Mouse (Mus musculus): ENCODE data around the gene Sntg2. TPM values are rescaled to one million over a fixed set of nuclear protein-coding genes. Genes with fewer than 3 reads are reported as not detected.

The Sntg2 gene
- polyA plus RNA-seq, 1 experiment from 2014 or later = 28.3 TPM

DNA sequence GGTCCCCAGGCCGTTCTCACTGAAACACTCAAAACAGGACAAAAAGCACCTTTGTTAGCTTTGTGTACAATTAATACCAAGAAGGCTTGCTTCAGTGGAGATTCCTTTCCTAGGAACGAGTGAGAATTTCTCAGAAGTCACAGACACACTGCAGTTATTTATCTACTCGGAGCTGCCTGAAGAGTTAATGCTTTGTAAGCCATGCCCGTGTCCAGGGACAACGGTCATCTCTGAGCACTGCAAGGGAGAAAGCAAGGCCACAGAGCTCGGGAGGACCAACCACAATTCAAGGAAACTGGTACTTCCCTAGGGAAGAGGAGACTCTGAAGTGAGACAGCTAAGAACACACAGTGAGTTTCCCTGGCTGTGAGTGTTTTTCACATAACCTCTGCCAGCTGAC lies 15.5 kb downstream of the Sntg2 start:
- ATAC-seq = no peak
- Histone ChIP-seq H3K9ac (ENCODE audit: low read depth, low read length) (no peak overlapping the region), H3K9me3 (ENCODE audit: control insufficient read depth, low read length) (no peaks in the 10 kb centered on the region), H3K27me3 (replicated peaks; ENCODE audit: control insufficient read depth, insufficient read depth, low read length) (no peaks in the 10 kb centered on the region), H3K27ac (ENCODE audit: low read length) (no peak overlapping the region), H3K4me2 (ENCODE audit: low read depth, low read length) (no peak overlapping the region), H3K4me3 (ENCODE audit: low read length) (no peak overlapping the region), H3K36me3 (ENCODE audit: control insufficient read depth, insufficient read depth, low read length) (no peaks in the 10 kb centered on the region), H3K4me1 (ENCODE audit: control insufficient read depth, insufficient read depth, low read length) (no peaks in the 10 kb centered on the region)
- 40% methylated on average over 6 of the region's 6 CpGs for whole genome bisulfite sequencing

DNA sequence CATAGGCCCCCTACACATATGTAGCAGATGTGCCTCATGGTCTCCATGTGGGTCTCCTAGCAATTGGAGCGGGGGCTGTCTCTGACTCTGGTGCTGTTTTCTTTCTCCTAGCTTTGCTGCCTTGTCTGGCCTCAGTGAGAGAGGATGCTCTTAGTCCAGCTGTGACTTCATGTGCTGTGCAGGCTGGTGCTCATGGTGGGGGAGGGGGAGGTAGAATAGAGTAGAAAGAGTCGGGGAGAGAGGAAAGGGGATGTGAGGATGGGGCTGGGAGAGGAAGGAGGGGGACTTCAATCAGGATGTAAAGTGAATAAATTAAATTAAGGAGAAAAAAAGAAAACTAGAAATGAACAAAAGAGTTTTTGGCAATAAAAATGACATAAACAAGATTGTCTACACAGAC lies 20.8 kb downstream of the Sntg2 start:
- no peak for ATAC-seq
- Histone ChIP-seq H3K27me3 (replicated peaks; ENCODE audit: control insufficient read depth, insufficient read depth, low read length) (no peaks in the 10 kb centered on the region), H3K27ac (ENCODE audit: low read length) (no peak overlapping the region), H3K4me2 (ENCODE audit: low read depth, low read length) (no peak overlapping the region), H3K9me3 (ENCODE audit: control insufficient read depth, low read length) (no peaks in the 10 kb centered on the region), H3K4me1 (ENCODE audit: control insufficient read depth, insufficient read depth, low read length) (0 out of 2 replicates have a peak, but pooled peaks cover 2% of the 10 kb centered on the region), H3K4me3 (ENCODE audit: low read length) (no peak overlapping the region), H3K36me3 (ENCODE audit: control insufficient read depth, insufficient read depth, low read length) (no peaks in the 10 kb centered on the region), H3K9ac (ENCODE audit: low read depth, low read length) (no peak overlapping the region)
- WGBS = 44% methylated on average over 2 of the region's 2 CpGs

DNA sequence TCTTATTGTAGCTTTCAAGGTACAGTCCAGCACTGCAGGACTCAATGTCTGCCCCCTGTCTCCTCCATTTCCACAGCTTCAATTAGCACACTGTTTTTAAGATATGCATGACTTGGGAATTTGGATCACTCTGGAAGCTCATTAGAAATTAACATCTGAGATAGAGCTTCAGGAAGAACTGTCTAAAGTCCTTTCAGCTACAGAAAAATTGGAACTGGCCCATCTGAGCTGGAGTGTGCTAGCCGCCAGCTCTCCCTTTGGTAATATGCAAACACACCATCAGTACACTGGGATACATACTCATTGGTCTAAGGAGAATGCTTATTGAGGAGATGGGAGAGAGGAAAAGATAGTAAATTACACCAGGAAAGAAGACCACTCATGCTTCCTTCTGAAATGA lies 25.1 kb downstream of the Sntg2 start:
- H3K9ac ChIP-seq (ENCODE audit: low read depth, low read length) = no peak overlapping the region
- H3K36me3 ChIP-seq (ENCODE audit: control insufficient read depth, insufficient read depth, low read length) = no peaks in the 10 kb centered on the region
- no peak overlapping the region for H3K4me2 ChIP-seq (ENCODE audit: low read depth, low read length)
- H3K4me3 ChIP-seq (ENCODE audit: low read length) = no peak overlapping the region
- 0 out of 2 replicates have a peak, but pooled peaks cover 2% of the 10 kb centered on the region for H3K4me1 ChIP-seq (ENCODE audit: control insufficient read depth, insufficient read depth, low read length)
- no peak overlapping the region for H3K27ac ChIP-seq (ENCODE audit: low read length)
- no peaks in the 10 kb centered on the region for H3K9me3 ChIP-seq (ENCODE audit: control insufficient read depth, low read length)
- 71% methylated on average over 1 of the region's 1 CpGs for WGBS
- ATAC-seq = no peak
- H3K27me3 ChIP-seq (replicated peaks; ENCODE audit: control insufficient read depth, insufficient read depth, low read length) = no peaks in the 10 kb centered on the region

DNA sequence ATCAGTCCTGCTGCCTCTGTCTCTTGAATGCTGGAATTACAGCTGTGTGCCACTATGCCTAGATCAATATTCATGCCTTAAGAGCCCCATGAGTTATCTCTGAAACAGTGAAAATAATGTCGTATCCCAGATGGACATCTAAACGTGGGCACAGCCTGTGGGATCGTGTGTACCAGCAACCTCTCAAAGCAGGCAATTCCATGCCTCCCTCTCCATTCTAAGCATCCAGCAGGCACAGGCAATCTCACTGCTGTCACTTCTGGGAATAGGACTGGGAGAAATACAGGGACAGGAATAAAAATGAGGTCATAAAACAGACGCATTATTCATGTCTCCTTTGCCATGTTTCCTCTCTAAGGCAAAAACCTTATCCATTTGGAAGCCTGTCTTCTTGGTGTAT lies 25.9 kb downstream of the Sntg2 start:
- Histone ChIP-seq H3K36me3 (ENCODE audit: control insufficient read depth, insufficient read depth, low read length) (no peaks in the 10 kb centered on the region), H3K4me2 (ENCODE audit: low read depth, low read length) (no peak overlapping the region), H3K27me3 (replicated peaks; ENCODE audit: control insufficient read depth, insufficient read depth, low read length) (no peaks in the 10 kb centered on the region), H3K27ac (ENCODE audit: low read length) (no peak overlapping the region), H3K9me3 (ENCODE audit: control insufficient read depth, low read length) (no peaks in the 10 kb centered on the region), H3K9ac (ENCODE audit: low read depth, low read length) (no peak overlapping the region), H3K4me1 (ENCODE audit: control insufficient read depth, insufficient read depth, low read length) (0 out of 2 replicates have a peak, but pooled peaks cover 1% of the 10 kb centered on the region), H3K4me3 (ENCODE audit: low read length) (no peak overlapping the region)
- ATAC-seq = no peak
- 68% methylated on average over 4 of the region's 4 CpGs for WGBS

DNA sequence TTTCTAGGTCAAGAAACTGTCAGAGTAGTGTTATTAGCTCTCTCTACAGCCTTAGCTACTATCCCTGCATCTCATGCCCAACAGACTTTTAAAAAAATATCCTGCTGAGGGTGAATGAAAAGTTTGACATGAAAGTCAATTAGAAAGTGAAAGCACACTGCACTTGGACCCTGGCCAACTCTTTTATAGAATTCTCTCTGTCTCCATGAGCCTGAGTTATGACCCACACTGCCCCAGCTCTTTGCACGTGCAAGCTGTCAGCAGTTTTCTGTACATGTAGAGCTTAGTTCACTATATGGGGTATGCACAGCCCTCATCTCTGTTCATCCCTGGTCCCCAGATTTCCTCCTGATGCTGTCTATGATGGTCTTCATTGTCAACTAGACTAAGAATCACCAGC lies 28.4 kb downstream of the Sntg2 start:
- ATAC-seq = no peak
- H3K36me3 ChIP-seq (ENCODE audit: control insufficient read depth, insufficient read depth, low read length) = no peaks in the 10 kb centered on the region
- WGBS = 6% methylated on average over 1 of the region's 1 CpGs

DNA sequence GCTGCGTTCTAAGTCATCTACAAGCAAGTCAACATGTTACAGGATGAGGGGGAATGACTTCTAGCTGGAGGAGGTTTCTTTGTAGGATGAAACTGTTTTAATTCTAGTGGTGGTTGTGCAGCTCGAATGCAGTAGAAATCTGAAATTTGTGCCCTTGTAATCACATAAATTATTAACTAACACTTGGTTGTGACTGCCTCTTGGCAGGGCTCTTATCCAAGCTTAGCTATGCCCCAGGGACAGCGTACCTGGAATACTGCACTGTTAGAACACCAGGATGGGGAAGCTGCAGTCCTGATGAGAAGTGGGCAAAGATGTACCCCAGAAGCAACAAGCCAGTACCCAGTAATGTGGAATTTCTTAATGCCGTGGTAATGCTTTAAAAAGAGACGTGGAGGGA lies 36.9 kb downstream of the Sntg2 start:
- peaks cover 4% of the 10 kb centered on the region; the same call in 1 of the 2 replicates for H3K4me1 ChIP-seq (ENCODE audit: control insufficient read depth, insufficient read depth, low read length)
- 83% methylated on average over 5 of the region's 5 CpGs for WGBS
- H3K9ac ChIP-seq (ENCODE audit: low read depth, low read length) = no peak overlapping the region
- H3K27me3 ChIP-seq (replicated peaks; ENCODE audit: control insufficient read depth, insufficient read depth, low read length) = no peaks in the 10 kb centered on the region
- H3K9me3 ChIP-seq (ENCODE audit: control insufficient read depth, low read length) = no peaks in the 10 kb centered on the region
- no peak overlapping the region for H3K27ac ChIP-seq (ENCODE audit: low read length)
- H3K4me3 ChIP-seq (ENCODE audit: low read length) = no peak overlapping the region
- H3K36me3 ChIP-seq (ENCODE audit: control insufficient read depth, insufficient read depth, low read length) = no peaks in the 10 kb centered on the region
- H3K4me2 ChIP-seq (ENCODE audit: low read depth, low read length) = no peak overlapping the region
- ATAC-seq = no peak

More for the DNA sequence above, 28.4 kb downstream of the Sntg2 start:
- no peak overlapping the region for H3K9ac ChIP-seq (ENCODE audit: low read depth, low read length)
- H3K27ac ChIP-seq (ENCODE audit: low read length) = no peak overlapping the region
- no peak overlapping the region for H3K4me3 ChIP-seq (ENCODE audit: low read length)
- H3K4me1 ChIP-seq (ENCODE audit: control insufficient read depth, insufficient read depth, low read length) = no peaks in the 10 kb centered on the region
- no peaks in the 10 kb centered on the region for H3K27me3 ChIP-seq (replicated peaks; ENCODE audit: control insufficient read depth, insufficient read depth, low read length)
- no peak overlapping the region for H3K4me2 ChIP-seq (ENCODE audit: low read depth, low read length)
- no peaks in the 10 kb centered on the region for H3K9me3 ChIP-seq (ENCODE audit: control insufficient read depth, low read length)

DNA sequence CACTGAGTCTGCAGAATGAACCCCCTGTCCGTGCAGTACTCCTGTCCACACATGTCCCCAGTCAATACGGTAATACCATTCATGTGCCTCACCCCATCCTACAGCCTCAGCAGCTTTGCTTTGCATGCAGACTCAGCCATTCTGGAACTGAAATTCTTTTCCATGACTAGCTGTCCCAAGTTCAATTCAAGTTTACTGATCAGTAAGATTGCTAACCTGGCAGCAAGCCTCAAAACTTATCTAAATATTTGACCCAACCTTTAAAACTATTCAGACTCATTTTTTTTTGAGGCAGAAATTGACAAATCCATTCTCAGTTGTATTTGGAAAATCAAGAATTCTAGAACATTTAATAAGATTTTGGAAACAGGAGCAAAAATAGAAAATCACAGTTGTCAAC lies 38.7 kb downstream of the Sntg2 start:
- Histone ChIP-seq H3K4me3 (ENCODE audit: low read length) (no peak overlapping the region), H3K27ac (ENCODE audit: low read length) (no peak overlapping the region), H3K4me2 (ENCODE audit: low read depth, low read length) (no peak overlapping the region), H3K27me3 (replicated peaks; ENCODE audit: control insufficient read depth, insufficient read depth, low read length) (no peaks in the 10 kb centered on the region), H3K9ac (ENCODE audit: low read depth, low read length) (no peak overlapping the region), H3K9me3 (ENCODE audit: control insufficient read depth, low read length) (no peaks in the 10 kb centered on the region), H3K4me1 (ENCODE audit: control insufficient read depth, insufficient read depth, low read length) (peaks cover 4% of the 10 kb centered on the region; the same call in 1 of the 2 replicates), H3K36me3 (ENCODE audit: control insufficient read depth, insufficient read depth, low read length) (no peaks in the 10 kb centered on the region)
- ATAC-seq = no peak
- WGBS = 85% methylated on average over 2 of the region's 2 CpGs

DNA sequence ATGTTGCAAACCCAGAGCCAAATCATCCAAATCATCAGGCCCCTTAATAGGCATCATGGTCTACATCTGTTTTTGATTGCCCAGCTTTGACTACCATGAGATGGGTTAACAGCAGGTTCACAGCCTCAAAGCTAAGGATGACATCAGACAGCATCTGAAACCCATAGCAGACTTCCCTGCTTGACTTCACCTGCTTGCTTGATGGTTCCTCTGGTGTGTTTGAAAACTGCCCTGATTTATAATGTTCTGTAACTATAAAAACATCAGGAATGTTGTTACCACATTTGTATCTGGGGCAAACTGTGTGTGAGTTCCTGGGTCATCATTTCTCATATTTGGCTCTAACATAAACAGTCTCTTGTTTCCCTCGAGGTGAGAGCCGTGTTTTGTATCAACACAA lies 55.2 kb downstream of the Sntg2 start:
- Histone ChIP-seq H3K36me3 (ENCODE audit: control insufficient read depth, insufficient read depth, low read length) (no peaks in the 10 kb centered on the region), H3K9me3 (ENCODE audit: control insufficient read depth, low read length) (no peaks in the 10 kb centered on the region), H3K9ac (ENCODE audit: low read depth, low read length) (no peak overlapping the region), H3K4me1 (ENCODE audit: control insufficient read depth, insufficient read depth, low read length) (no peaks in the 10 kb centered on the region), H3K4me2 (ENCODE audit: low read depth, low read length) (no peak overlapping the region), H3K27ac (ENCODE audit: low read length) (no peak overlapping the region), H3K27me3 (replicated peaks; ENCODE audit: control insufficient read depth, insufficient read depth, low read length) (no peaks in the 10 kb centered on the region), H3K4me3 (ENCODE audit: low read length) (no peak overlapping the region)
- ATAC-seq = no peak; the same call in 1 of the 2 replicates
- WGBS = 34% methylated on average over 2 of the region's 2 CpGs

DNA sequence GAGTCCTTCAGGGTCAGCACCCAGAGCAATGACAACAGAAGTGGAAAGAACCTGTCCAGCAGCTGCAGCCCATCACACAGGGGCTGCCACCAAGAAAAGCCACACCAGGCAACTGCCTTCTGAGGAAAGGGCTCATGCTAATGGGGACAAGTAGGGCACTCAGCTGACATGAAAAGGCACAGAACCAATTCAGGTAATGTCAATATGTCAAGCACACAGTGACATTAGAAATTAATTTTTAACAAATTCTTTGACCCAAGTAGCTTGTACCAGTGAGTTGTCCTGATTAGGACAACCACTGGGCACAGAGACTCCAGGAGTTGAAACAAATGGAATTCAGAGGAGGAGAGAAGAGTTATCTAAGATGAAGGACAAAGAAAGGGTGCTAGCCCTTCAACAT lies 60.2 kb downstream of the Sntg2 start:
- H3K4me1 ChIP-seq (ENCODE audit: control insufficient read depth, insufficient read depth, low read length) = no peaks in the 10 kb centered on the region
- H3K27me3 ChIP-seq (replicated peaks; ENCODE audit: control insufficient read depth, insufficient read depth, low read length) = no peaks in the 10 kb centered on the region
- H3K9me3 ChIP-seq (ENCODE audit: control insufficient read depth, low read length) = no peaks in the 10 kb centered on the region
- no peaks in the 10 kb centered on the region for H3K36me3 ChIP-seq (ENCODE audit: control insufficient read depth, insufficient read depth, low read length)
- no peak overlapping the region for H3K9ac ChIP-seq (ENCODE audit: low read depth, low read length)
- no peak overlapping the region for H3K4me2 ChIP-seq (ENCODE audit: low read depth, low read length)
- no peak for ATAC-seq
- H3K27ac ChIP-seq (ENCODE audit: low read length) = no peak overlapping the region
- no peak overlapping the region for H3K4me3 ChIP-seq (ENCODE audit: low read length)

DNA sequence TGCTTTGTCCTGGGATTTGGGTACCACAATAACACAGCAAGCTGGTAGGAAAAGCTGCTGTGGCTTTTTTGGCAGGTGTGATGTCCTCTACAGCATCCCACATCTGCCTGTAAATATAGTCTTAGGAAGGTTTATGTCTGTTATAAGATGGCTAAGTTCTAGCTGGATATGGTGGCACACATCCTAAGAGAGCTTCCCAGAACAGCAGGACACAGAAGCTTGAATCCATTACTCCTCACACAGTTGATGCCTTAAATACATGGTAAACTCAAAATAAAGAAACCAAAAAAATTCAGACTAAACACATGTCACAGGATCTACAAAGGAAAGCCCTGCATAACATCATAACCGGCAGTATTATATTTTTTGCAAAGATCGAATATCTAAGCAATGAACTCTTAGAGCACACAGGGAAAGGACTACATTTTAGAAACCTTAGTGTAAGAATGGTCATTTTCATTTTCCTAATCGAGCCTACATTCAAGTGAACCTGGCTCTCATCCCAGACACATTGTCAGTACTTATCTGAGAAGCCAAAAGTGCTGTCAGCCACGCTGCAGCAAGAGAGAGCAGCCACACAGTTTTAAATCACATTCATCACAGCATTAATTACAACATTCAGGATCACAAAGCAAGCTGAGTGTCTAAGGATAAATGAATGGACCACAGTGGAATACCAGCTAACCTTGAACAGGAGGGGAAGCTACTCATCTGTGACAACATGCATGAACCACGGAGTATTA lies 64.8 kb downstream of the Sntg2 start:
- ATAC-seq = no peak
- Histone ChIP-seq H3K36me3 (ENCODE audit: control insufficient read depth, insufficient read depth, low read length) (no peaks in the 10 kb centered on the region), H3K4me1 (ENCODE audit: control insufficient read depth, insufficient read depth, low read length) (no peaks in the 10 kb centered on the region), H3K27me3 (replicated peaks; ENCODE audit: control insufficient read depth, insufficient read depth, low read length) (no peaks in the 10 kb centered on the region), H3K4me3 (ENCODE audit: low read length) (no peak overlapping the region), H3K4me2 (ENCODE audit: low read depth, low read length) (no peak overlapping the region), H3K27ac (ENCODE audit: low read length) (no peak overlapping the region), H3K9me3 (ENCODE audit: control insufficient read depth, low read length) (no peaks in the 10 kb centered on the region), H3K9ac (ENCODE audit: low read depth, low read length) (no peak overlapping the region)
- 47% methylated on average over 5 of the region's 5 CpGs for WGBS
